Mouse (Mus musculus) lung, embryonic 15.5 days (tissue): ENCODE results near the gene Fem1a. TPM values are rescaled to one million over a fixed set of nuclear protein-coding genes. Genes with fewer than 3 reads are reported as not detected.

ENCODE experiments used
- ATAC-seq: fragments of 200-750 bp; cut with Nextera tagmentation; 2 replicates; pipeline ENCODE4 v1.8.0; 2017; ENCODE audit warnings: moderate number of reproducible peaks, borderline replicate concordance; ENCODE audit not compliant: low FRiP score, low TSS enrichment; ENCODE audit errors: extremely low read depth
- H3K27ac ChIP-seq: fragments of 300-500 bp; sonication (generic); 2 replicates; pipeline ENCODE4 v1.5.1; 2015; ENCODE audit warnings: moderate library complexity, mild to moderate bottlenecking, inconsistent platforms
- H3K27me3 ChIP-seq: fragments of 300-500 bp; sonication (generic); 2 replicates; pipeline ENCODE4 v1.6.1; 2015; ENCODE audit warnings: inconsistent platforms
- H3K36me3 ChIP-seq: fragments of 300-500 bp; sonication (generic); 2 replicates; pipeline ENCODE4 v1.6.1; 2015; ENCODE audit warnings: inconsistent platforms
- H3K4me1 ChIP-seq: fragments of 300-500 bp; sonication (generic); 2 replicates; pipeline ENCODE4 v1.6.1; 2015; ENCODE audit warnings: inconsistent platforms
- H3K4me2 ChIP-seq: fragments of 300-500 bp; sonication (generic); 2 replicates; pipeline ENCODE4 v1.6.1; 2015; ENCODE audit warnings: inconsistent platforms, mild to moderate bottlenecking, moderate library complexity
- H3K4me3 ChIP-seq: fragments of 300-500 bp; sonication (generic); 2 replicates; pipeline ENCODE4 v1.5.1; 2015; ENCODE audit warnings: mild to moderate bottlenecking, inconsistent platforms
- H3K9ac ChIP-seq: fragments of 300-500 bp; sonication (generic); 2 replicates; pipeline ENCODE4 v1.6.1; 2015; ENCODE audit warnings: inconsistent platforms
- H3K9me3 ChIP-seq: fragments of 300-500 bp; sonication (generic); 2 replicates; pipeline ENCODE4 v1.6.1; 2016; ENCODE audit warnings: inconsistent platforms
- WGBS: fragments of 180-500 bp; shearing (Covaris S2); methylation state at CpG from one replicate; pipeline ENCODE4 v1.1.7; 2015; 5-methylcytosine and 5-hydroxymethylcytosine counted together
- polyA plus RNA-seq: library from polyadenylated mRNA; unstranded; fragments of >200 nt; fragmentation: Nextera tagmentation; extraction: Ambion mirVana; gene quantifications from 2 replicates; pipeline ENCODE4 v1.2.1, GENCODE M21; 2015

Fem1a gene
- polyA plus RNA-seq, 1 experiment from 2014 or later, result 13.3 TPM

DNA sequence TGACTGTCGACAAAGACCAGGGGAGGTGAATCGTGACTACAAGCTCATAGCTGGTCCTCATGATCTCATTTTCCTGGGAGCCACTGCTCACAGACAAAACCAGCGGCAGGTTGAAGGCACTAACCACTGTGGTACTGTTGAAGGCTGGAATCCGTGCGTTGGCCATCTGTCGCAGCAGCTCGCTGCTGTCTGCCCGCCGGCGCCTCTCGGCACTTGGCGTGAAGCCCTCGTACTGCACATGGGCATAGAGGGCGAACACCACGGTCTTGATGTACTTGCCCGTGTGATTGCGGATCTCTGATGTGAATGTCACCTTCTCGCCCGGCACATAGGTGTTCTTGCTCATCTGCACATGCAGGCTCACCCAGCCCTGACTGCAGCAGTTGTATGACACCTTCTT lies 37.6 kb downstream of the Fem1a start:
- Histone ChIP-seq H3K27me3 (no peaks in the 10 kb centered on the region), H3K36me3 (no peaks in the 10 kb centered on the region), H3K4me3 (no peak overlapping the region), H3K4me1 (peaks cover 18% of the 10 kb centered on the region), H3K27ac (no peak overlapping the region), H3K9me3 (no peaks in the 10 kb centered on the region), H3K9ac (no peak overlapping the region), H3K4me2 (no peak overlapping the region)
- no peak for ATAC-seq
- WGBS, result 84% methylated on average over 19 of the region's 19 CpGs

DNA sequence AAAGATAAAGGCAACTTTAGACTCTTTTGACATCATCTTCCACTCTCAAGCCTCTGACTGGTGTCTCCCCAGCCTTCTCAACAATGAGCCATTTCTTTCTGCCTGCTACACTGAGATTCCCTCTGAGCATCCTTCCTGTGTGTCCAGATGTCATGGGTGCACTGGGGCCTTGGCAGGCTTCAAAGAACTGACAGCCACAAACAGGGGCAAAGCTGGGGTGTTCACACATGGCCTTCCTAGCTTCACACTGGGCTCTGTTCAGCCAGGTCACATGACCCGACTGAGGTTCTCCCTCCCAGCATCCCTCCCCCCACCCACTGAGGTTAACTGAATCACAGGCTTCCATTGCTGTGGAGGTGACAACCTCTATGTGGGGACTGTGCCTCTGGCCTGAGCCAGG lies 39.6 kb downstream of the Fem1a start:
- H3K9me3 ChIP-seq, result no peaks in the 10 kb centered on the region
- H3K9ac ChIP-seq, result no peak overlapping the region
- WGBS, result 59% methylated on average over 1 of the region's 1 CpGs
- H3K36me3 ChIP-seq, result no peaks in the 10 kb centered on the region
- no peaks in the 10 kb centered on the region for H3K27me3 ChIP-seq
- H3K27ac ChIP-seq, result no peak overlapping the region
- no peak overlapping the region for H3K4me2 ChIP-seq
- ATAC-seq, result no peak
- H3K4me1 ChIP-seq, result peaks cover 6% of the 10 kb centered on the region
- H3K4me3 ChIP-seq, result no peak overlapping the region

DNA sequence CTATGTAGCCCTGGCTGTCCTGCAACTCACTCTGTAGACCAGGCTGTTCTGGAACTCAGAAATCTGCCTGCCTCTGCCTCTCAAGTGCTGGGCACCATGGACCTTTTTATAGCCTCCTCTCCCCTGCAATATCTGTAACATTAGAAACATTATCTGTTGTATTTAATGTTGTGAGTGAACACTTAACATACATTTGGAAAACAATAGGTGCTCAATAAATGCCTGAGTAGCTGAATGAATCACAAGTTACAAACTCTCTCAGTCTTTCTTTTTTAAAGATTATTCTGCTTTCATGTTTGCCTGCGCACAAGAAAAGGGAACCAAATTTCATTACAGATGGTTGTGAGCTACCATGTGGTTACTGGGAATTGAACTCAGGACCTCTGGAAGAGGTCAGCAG lies 41.6 kb downstream of the Fem1a start:
- ATAC-seq, result no peak
- no peaks in the 10 kb centered on the region for H3K9me3 ChIP-seq
- 94% methylated on average over 1 of the region's 1 CpGs for WGBS
- H3K36me3 ChIP-seq, result no peaks in the 10 kb centered on the region
- no peaks in the 10 kb centered on the region for H3K27me3 ChIP-seq
- peaks cover 9% of the 10 kb centered on the region for H3K4me1 ChIP-seq
- H3K9ac ChIP-seq, result no peak overlapping the region
- no peak overlapping the region for H3K4me2 ChIP-seq
- no peak overlapping the region for H3K27ac ChIP-seq
- no peak overlapping the region for H3K4me3 ChIP-seq

DNA sequence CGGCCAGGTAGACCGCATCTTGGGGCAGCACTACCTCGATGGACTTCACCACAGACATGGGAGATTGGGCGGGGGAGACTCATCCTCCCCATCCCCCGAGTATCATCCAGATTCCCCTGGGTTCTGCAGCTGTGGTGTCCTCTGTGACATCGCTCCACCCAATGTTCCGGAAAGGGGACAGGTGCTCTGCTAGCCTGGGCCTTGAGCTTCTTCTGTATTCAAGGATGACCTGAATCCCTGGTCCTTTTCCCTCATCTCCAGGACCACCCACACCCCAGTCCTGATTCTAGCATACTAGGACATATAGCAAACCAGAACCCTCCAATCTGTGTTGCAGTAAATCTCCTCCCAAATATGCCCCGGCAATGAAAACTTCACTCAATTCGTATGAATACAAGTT lies 43.6 kb downstream of the Fem1a start, which contains the start of gene Arrdc5:
Gene Arrdc5, minus strand, starts transcription at position 101 of the 400 bp plus-strand sequence.
- no peak within 1 kb of the TSS for H3K4me2 ChIP-seq
- no peaks in the 10 kb centered on the region for H3K36me3 ChIP-seq
- no peak for ATAC-seq
- no peaks in the 10 kb centered on the region for H3K27me3 ChIP-seq
- H3K9ac ChIP-seq, result no peak within 1 kb of the TSS
- 90% methylated on average over 9 of the region's 9 CpGs for WGBS
- H3K4me3 ChIP-seq, result no peak within 1 kb of the TSS
- H3K4me1 ChIP-seq, result peaks cover 16% of the 10 kb centered on the region
- H3K27ac ChIP-seq, result no peak within 1 kb of the TSS
- H3K9me3 ChIP-seq, result no peaks in the 10 kb centered on the region

DNA sequence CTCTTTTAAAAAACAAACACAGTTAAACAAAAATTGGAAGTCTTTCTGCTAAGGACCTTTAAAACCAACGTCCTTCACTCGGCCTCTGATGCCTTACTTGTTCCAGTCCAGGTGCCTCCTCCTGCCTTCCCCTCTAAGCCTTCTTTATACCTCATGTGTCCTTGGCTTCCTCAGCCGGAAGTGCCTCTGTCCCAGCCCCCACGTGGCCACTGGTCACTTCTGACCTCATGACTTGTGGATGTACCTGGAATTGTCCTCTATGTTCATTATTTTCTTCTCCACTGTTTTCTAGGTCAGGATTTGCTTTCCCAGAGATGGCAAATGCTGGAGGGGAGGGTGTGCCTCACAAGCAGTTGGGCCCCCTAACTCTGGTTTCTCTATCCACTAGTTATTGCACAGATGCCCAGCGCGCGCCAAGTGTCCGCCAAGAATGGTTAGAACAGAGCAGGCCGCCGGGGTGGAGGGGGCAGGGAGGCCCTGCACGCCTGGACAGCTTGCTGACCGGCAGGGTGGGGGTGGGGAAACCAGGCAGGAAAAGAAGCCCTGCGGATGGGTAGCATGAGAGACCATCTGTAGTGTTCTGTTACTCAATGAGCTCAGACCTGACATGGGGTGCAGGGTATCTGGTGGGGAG lies 45.9 kb downstream of the Fem1a start:
- peak overlapping the region; percentile 74 for H3K4me3 ChIP-seq
- no peaks in the 10 kb centered on the region for H3K27me3 ChIP-seq
- peaks cover 37% of the 10 kb centered on the region for H3K4me1 ChIP-seq
- 25% methylated on average over 13 of the region's 13 CpGs for WGBS
- 0 out of 2 replicates have a peak, but pooled peaks cover 6% of the 10 kb centered on the region for H3K36me3 ChIP-seq
- no peaks in the 10 kb centered on the region for H3K9me3 ChIP-seq
- ATAC-seq, result peak; percentile 24; the same call in 1 of the 2 replicates
- H3K9ac ChIP-seq, result peak overlapping the region; percentile 21
- H3K27ac ChIP-seq, result peak overlapping the region; percentile 94
- peak overlapping the region; percentile 96 for H3K4me2 ChIP-seq

DNA sequence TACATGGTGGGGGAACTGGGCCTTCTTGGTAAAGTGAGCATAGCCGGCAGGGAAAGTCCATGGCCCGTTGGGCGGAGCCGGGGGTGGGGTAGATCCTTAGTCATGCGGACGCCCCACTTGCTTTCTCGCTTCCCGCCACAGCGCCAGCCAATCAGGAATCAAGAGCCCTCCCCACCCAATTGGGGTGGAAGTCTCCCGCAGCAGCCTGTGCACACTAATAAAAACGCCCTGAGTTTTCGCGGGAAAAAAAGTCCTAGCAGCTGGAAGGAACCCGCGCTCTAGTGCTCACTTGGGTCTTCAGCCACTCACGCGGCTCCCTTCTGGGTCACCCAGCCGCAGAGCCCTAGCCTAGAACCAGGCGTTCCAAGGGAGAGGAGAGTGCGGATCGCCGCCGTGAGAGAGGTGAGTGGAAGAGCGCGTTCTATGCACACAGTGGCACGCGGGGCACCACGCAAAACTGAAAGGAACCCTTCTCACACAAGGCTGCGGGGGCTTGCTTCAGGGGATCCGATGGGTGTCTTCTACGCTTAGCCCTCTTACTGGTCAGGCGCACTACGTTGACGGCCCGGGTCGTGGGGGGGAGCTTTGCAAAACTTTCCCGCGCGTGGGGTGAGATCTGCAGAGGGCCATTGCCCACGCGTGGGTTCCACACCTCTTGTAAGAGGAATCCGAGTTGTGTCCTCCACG lies 46.7 kb downstream of the Fem1a start, which contains the start of gene Uhrf1:
Gene Uhrf1, plus strand, starts transcription at position 162 of the 687 bp plus-strand sequence.
- Histone ChIP-seq H3K9ac (peak within 1 kb of the TSS; percentile 69), H3K9me3 (no peaks in the 10 kb centered on the region), H3K4me1 (peaks cover 45% of the 10 kb centered on the region), H3K4me2 (peak within 1 kb of the TSS; percentile 96), H3K4me3 (peak within 1 kb of the TSS; percentile 74), H3K27ac (peak within 1 kb of the TSS; percentile 94), H3K36me3 (peaks cover 13% of the 10 kb centered on the region; the same call in 1 of the 2 replicates), H3K27me3 (no peaks in the 10 kb centered on the region)
- under 1% methylated on average over 43 of the region's 43 CpGs for WGBS
- peak; percentile 82 for ATAC-seq

DNA sequence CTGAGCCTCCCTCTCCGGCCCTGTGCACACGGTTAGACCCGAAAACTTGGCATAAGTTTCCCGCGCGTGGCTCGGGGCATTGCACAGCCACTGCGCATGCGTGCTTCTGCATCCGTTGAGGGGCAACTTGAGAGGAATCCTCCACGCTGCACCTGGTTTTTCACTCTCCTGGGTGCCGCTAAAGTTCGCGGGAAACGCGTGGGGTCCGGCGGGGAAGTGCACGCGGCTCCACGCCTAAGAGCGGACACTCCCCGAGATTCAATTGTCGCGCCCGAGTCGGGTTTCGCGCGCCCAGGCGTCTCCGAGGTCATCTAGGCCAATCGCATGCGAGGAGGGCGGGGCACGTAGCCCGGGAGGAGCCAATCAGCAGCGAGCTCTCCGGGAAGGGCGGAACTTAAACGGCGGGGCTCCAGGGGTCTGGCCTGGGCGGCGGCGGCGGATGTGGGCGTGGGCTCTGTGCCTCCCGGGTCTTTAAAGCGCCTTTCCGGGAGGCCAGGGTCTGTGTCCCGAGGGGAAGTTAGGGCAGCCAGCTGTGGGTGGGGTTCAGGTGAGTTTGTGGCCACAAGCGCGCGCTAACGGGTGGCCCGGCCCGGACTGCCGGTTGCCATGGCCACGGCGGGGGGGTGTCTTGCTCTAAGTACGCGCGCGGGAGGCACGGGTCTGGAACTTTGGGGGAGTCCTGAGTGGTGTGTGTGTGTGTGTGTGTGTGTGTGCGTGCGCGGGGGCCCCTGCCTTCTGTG lies 47.4 kb downstream of the Fem1a start:
- peaks cover 52% of the 10 kb centered on the region for H3K4me1 ChIP-seq

DNA sequence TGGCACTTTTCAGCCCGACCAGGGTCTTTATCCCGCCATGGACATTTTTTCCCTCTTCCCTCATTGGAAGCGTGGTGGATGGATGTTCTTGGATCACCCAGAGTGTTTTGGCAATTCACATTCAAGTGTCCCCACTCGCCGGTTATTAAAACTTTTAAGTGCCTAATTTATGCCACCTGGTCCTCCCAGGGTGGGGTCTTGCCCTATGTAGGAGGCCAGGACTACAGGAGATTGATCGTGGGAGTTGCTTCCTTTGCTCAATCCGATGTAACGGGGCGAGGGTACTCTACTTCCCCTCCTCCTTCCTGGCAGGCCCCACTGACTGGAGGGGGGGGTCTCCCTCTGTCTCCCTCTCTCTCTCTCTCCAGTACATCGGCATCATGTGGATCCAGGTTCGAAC lies 48.1 kb downstream of the Fem1a start:
- Histone ChIP-seq H3K4me2 (peak overlapping the region; percentile 96), H3K27me3 (no peaks in the 10 kb centered on the region), H3K9ac (peak overlapping the region; percentile 62), H3K4me1 (peaks cover 53% of the 10 kb centered on the region), H3K4me3 (peak overlapping the region; percentile 74), H3K36me3 (peaks cover 26% of the 10 kb centered on the region), H3K9me3 (no peaks in the 10 kb centered on the region), H3K27ac (peak overlapping the region; percentile 69)
- 6% methylated on average over 11 of the region's 11 CpGs for WGBS
- no peak for ATAC-seq

More for the DNA sequence above, 47.4 kb downstream of the Fem1a start:
- ATAC-seq, result peak; percentile 92
- WGBS, result under 1% methylated on average over 68 of the region's 68 CpGs
- Histone ChIP-seq H3K27me3 (no peaks in the 10 kb centered on the region), H3K27ac (peak overlapping the region; percentile 94), H3K36me3 (peaks cover 19% of the 10 kb centered on the region), H3K9ac (peak overlapping the region; percentile 69), H3K9me3 (no peaks in the 10 kb centered on the region), H3K4me3 (peak overlapping the region; percentile 74), H3K4me2 (peak overlapping the region; percentile 96)

DNA sequence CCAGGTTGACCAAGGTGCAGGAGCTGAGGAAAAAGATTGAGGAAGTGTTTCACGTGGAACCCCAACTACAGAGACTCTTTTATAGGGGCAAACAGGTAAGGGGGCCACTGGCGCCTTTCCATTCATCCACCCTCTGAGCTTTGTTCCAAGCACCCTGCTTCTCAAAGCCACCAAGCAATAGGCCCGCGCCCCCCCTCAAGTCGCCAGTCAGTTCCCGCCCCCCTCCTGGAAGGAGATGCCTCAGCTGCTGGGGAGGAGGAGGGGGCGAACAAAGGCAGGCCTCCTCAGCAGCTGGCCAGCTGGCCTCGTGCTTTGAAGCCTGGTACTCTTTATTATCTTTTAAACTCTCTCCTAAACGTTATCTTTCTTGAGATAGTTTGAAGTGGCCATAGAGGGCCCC lies 48.5 kb downstream of the Fem1a start:
- Histone ChIP-seq H3K4me1 (peaks cover 53% of the 10 kb centered on the region), H3K27me3 (no peaks in the 10 kb centered on the region), H3K9ac (peak overlapping the region; percentile 62), H3K36me3 (peaks cover 30% of the 10 kb centered on the region), H3K4me3 (peak overlapping the region; percentile 74), H3K9me3 (no peaks in the 10 kb centered on the region), H3K4me2 (peak overlapping the region; percentile 96), H3K27ac (peak overlapping the region; percentile 69)
- ATAC-seq, result no peak
- 14% methylated on average over 9 of the region's 9 CpGs for WGBS

DNA sequence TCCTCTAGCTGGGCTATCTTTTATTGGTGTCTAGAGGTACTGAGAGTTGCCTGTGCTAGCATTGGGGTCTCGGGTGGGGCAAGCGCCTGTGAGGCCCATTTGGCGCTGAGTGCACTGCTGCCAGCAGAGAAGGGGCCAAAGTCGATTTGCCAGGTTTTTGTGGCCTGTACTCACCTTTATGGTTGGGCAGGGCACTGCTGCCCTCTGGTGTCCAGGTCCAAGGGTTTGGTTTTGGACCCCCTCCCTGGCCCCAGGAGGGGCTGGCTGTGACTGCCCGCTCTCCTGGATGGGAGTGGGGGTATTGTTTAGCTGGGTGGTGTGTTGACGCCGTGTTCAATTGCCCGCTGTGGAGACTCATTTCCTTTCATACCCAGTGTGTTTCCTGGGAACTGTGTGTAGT lies 49.2 kb downstream of the Fem1a start:
- ATAC-seq, result no peak
- Histone ChIP-seq H3K36me3 (peaks cover 37% of the 10 kb centered on the region), H3K9ac (peak overlapping the region; percentile 17; the same call in 1 of the 2 replicates), H3K27ac (peak overlapping the region; percentile 69; the same call in 1 of the 2 replicates), H3K4me2 (peak overlapping the region; percentile 96), H3K9me3 (no peaks in the 10 kb centered on the region), H3K4me1 (peaks cover 53% of the 10 kb centered on the region), H3K27me3 (no peaks in the 10 kb centered on the region), H3K4me3 (peak overlapping the region; percentile 74)
- 48% methylated on average over 8 of the region's 8 CpGs for WGBS

DNA sequence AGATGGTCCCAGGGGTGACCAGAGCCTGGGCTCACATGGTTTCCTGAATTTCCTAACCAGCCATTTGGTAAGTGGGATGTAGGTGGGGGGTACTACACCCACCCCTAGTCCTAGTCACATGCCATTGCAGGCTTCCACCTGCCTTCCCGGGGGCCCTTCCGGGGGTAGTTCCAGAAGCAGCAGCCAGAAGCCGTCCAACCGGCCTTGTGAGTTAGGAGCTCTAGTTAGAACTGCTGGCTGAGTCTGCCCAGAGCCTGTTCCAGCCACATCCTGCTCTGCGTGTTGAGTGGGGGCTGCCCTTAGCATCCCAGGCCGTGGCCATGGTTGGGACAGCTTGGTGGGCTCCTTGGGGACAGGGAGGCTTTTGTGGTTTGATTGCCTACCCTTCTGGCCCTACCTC lies 51.5 kb downstream of the Fem1a start:
- H3K9ac ChIP-seq, result no peak overlapping the region
- H3K36me3 ChIP-seq, result peaks cover 58% of the 10 kb centered on the region
- H3K27me3 ChIP-seq, result no peaks in the 10 kb centered on the region
- no peak for ATAC-seq
- peak overlapping the region; percentile 7; the same call in 1 of the 2 replicates for H3K4me2 ChIP-seq
- H3K4me1 ChIP-seq, result peaks cover 44% of the 10 kb centered on the region
- no peaks in the 10 kb centered on the region for H3K9me3 ChIP-seq
- no peak overlapping the region for H3K4me3 ChIP-seq
- WGBS, result 51% methylated on average over 6 of the region's 6 CpGs
- peak overlapping the region; percentile 61 for H3K27ac ChIP-seq
